Mouse (Mus musculus): ENCODE results near the gene Tti1. TPM values are rescaled to one million over a fixed set of nuclear protein-coding genes. Genes with fewer than 3 reads are reported as not detected.

The Tti1 gene
- total and polyA plus RNA-seq, 3 experiments = 17.3 to 25.3 (median 24.3) TPM

- peaks cover 5% of the 10 kb centered on the region; the same call in 1 of the 2 replicates for H3K27me3 ChIP-seq (ENCODE audit: control insufficient read depth, insufficient read depth, low read length)
- H3K36me3 ChIP-seq (ENCODE audit: control insufficient read depth, insufficient read depth, low read length) = no peaks in the 10 kb centered on the region
- TF ChIP-seq EP300 (IDR thresholded peaks at IDR 0.05; ENCODE audit: insufficient read depth, low read depth, low read length) (no peak), CTCF (IDR thresholded peaks at IDR 0.05) (peak; percentile 88)
- H3K4me1 ChIP-seq (ENCODE audit: control insufficient read depth, insufficient read depth, low read length) = 0 out of 2 replicates have a peak, but pooled peaks cover 2% of the 10 kb centered on the region
- intact Hi-C loops (cut with DNase I) = loop anchor here (10.0 kb wide), 2 partner anchors 189 to 309 kb away; no protein-coding TSS in a partner anchor
- no peaks in the 10 kb centered on the region for H3K79me2 ChIP-seq (replicated peaks; ENCODE audit: control insufficient read depth, insufficient read depth, low read length)
- WGBS = under 1% methylated on average over 47 of the region's 47 CpGs
- H3K4me3 ChIP-seq = peak overlapping the region; percentile 58
- DNase-seq = peak; percentile 80 to 84
- peak overlapping the region; percentile 59 for H3K9ac ChIP-seq (ENCODE audit: low read depth, low read length)
- no peak overlapping the region; the same call in 1 of the 2 replicates for H3K27ac ChIP-seq
These were observed 84.6 kb downstream of the Tti1 start for GRCm38 (mm10) chr2:157943514-157944155.

GRCm38 (mm10) chr2:157940586-157941185 lies 87.5 kb downstream of the Tti1 start:
- Histone ChIP-seq H3K4me1 (ENCODE audit: control insufficient read depth, insufficient read depth, low read length) (0 out of 2 replicates have a peak, but pooled peaks cover 2% of the 10 kb centered on the region), H3K27me3 (ENCODE audit: control insufficient read depth, insufficient read depth, low read length) (peaks cover 5% of the 10 kb centered on the region; the same call in 1 of the 2 replicates), H3K36me3 (ENCODE audit: control insufficient read depth, insufficient read depth, low read length) (no peaks in the 10 kb centered on the region), H3K79me2 (replicated peaks; ENCODE audit: control insufficient read depth, insufficient read depth, low read length) (no peaks in the 10 kb centered on the region), H3K9ac (ENCODE audit: low read depth, low read length) (no peak overlapping the region), H3K4me3 (no peak overlapping the region), H3K27ac (no peak overlapping the region)
- no peak for DNase-seq
- intact Hi-C loops (cut with DNase I) = loop anchor here (10.0 kb wide), 2 partner anchors 186 to 306 kb away; no protein-coding TSS in a partner anchor
- TF ChIP-seq EP300 (IDR thresholded peaks at IDR 0.05; ENCODE audit: insufficient read depth, low read depth, low read length) = no peak
- no peak for TF ChIP-seq POLR2A (IDR thresholded peaks at IDR 0.05; ENCODE audit: insufficient read depth, low read depth, low read length)
- TF ChIP-seq CTCF (IDR thresholded peaks at IDR 0.05) = no peak
- WGBS = 10% methylated on average over 18 of the region's 18 CpGs

- H3K27me3 ChIP-seq (ENCODE audit: control insufficient read depth, insufficient read depth, low read length) = peaks cover 5% of the 10 kb centered on the region; the same call in 1 of the 2 replicates
- no peaks in the 10 kb centered on the region for H3K4me1 ChIP-seq (ENCODE audit: control insufficient read depth, insufficient read depth, low read length)
- TF ChIP-seq CTCF (IDR thresholded peaks at IDR 0.05) = no peak
- TF ChIP-seq EP300 (IDR thresholded peaks at IDR 0.05; ENCODE audit: insufficient read depth, low read depth, low read length) = no peak
- TF ChIP-seq POLR2A (IDR thresholded peaks at IDR 0.05; ENCODE audit: insufficient read depth, low read depth, low read length) = no peak
- 73% methylated on average over 4 of the region's 4 CpGs for WGBS
- intact Hi-C loops (cut with DNase I) = no loop called here
- no peaks in the 10 kb centered on the region for H3K79me2 ChIP-seq (replicated peaks; ENCODE audit: control insufficient read depth, insufficient read depth, low read length)
- no peak overlapping the region for H3K4me3 ChIP-seq
- no peak overlapping the region for H3K9ac ChIP-seq (ENCODE audit: low read depth, low read length)
- H3K27ac ChIP-seq = no peak overlapping the region
- DNase-seq = no peak
- no peaks in the 10 kb centered on the region for H3K36me3 ChIP-seq (ENCODE audit: control insufficient read depth, insufficient read depth, low read length)
These were observed 91.6 kb downstream of the Tti1 start for GRCm38 (mm10) chr2:157936676-157937075.

GRCm38 (mm10) chr2:157935444-157936171 lies 92.6 kb downstream of the Tti1 start:
- Histone ChIP-seq H3K36me3 (ENCODE audit: control insufficient read depth, insufficient read depth, low read length) (no peaks in the 10 kb centered on the region), H3K79me2 (replicated peaks; ENCODE audit: control insufficient read depth, insufficient read depth, low read length) (no peaks in the 10 kb centered on the region), H3K4me1 (ENCODE audit: control insufficient read depth, insufficient read depth, low read length) (no peaks in the 10 kb centered on the region), H3K27me3 (ENCODE audit: control insufficient read depth, insufficient read depth, low read length) (peaks cover 2% of the 10 kb centered on the region; the same call in 1 of the 2 replicates), H3K4me3 (no peak overlapping the region), H3K9ac (ENCODE audit: low read depth, low read length) (no peak overlapping the region), H3K27ac (no peak overlapping the region)
- DNase-seq = no peak
- 40% methylated on average over 11 of the region's 11 CpGs for WGBS
- intact Hi-C loops (cut with DNase I) = no loop called here
- TF ChIP-seq CTCF (IDR thresholded peaks at IDR 0.05) (no peak), POLR2A (IDR thresholded peaks at IDR 0.05; ENCODE audit: insufficient read depth, low read depth, low read length) (no peak), EP300 (IDR thresholded peaks at IDR 0.05; ENCODE audit: insufficient read depth, low read depth, low read length) (no peak)

GRCm38 (mm10) chr2:157932655-157933054 lies 95.6 kb downstream of the Tti1 start:
- H3K36me3 ChIP-seq (ENCODE audit: control insufficient read depth, insufficient read depth, low read length) = no peaks in the 10 kb centered on the region
- DNase-seq = no peak
- no peak for TF ChIP-seq POLR2A (IDR thresholded peaks at IDR 0.05; ENCODE audit: insufficient read depth, low read depth, low read length)
- TF ChIP-seq CTCF (IDR thresholded peaks at IDR 0.05) = peak; percentile 32
- TF ChIP-seq EP300 (IDR thresholded peaks at IDR 0.05; ENCODE audit: insufficient read depth, low read depth, low read length) = no peak
- 59% methylated on average over 4 of the region's 4 CpGs for WGBS
- no peaks in the 10 kb centered on the region; the same call in 1 of the 2 replicates for H3K27me3 ChIP-seq (ENCODE audit: control insufficient read depth, insufficient read depth, low read length)
- intact Hi-C loops (cut with DNase I) = no loop called here
- no peak overlapping the region for H3K27ac ChIP-seq
- no peak overlapping the region for H3K4me3 ChIP-seq
- H3K79me2 ChIP-seq (replicated peaks; ENCODE audit: control insufficient read depth, insufficient read depth, low read length) = no peaks in the 10 kb centered on the region
- no peaks in the 10 kb centered on the region for H3K4me1 ChIP-seq (ENCODE audit: control insufficient read depth, insufficient read depth, low read length)
- H3K9ac ChIP-seq (ENCODE audit: low read depth, low read length) = no peak overlapping the region

Other genes starting within 250 kb of the Tti1 start
- not detected for gene Vstm2l, start 113.8 kb downstream of the Tti1 start, total RNA-seq (2021)
- gene Vstm2l, start 113.8 kb downstream of the Tti1 start, polyA plus RNA-seq (2012; rRNA removed) = 0.08 TPM in 1 of 2 replicates, not detected in the other
- 10 to 100 TPM; 32.9 to 33.5 TPM for gene Rprd1b, start 64 bp upstream of the Tti1 start, total RNA-seq (2021)
- gene Rprd1b, start 64 bp upstream of the Tti1 start, polyA plus RNA-seq (2012; rRNA removed) = 15.9 and 20.8 TPM in 2 replicates
- gene Tgm2, start 118.0 kb upstream of the Tti1 start, total RNA-seq (2021) = 100 to 1,000 TPM; 270 to 286 TPM
- gene Tgm2, start 118.0 kb upstream of the Tti1 start, polyA plus RNA-seq (2012; rRNA removed) = 155 and 205 TPM in 2 replicates
- 1 to 10 TPM; 4.6 to 6.7 TPM for gene D630003M21Rik, start 200.8 kb upstream of the Tti1 start, total RNA-seq (2021)
- gene D630003M21Rik, start 200.8 kb upstream of the Tti1 start, polyA plus RNA-seq (2012; rRNA removed) = 6.6 and 9.7 TPM in 2 replicates
- under 1 TPM in 1 of 2 experiments, not detected in 1; 0.13 TPM for gene Bpi, start 229.7 kb upstream of the Tti1 start, total RNA-seq (2021)
- not detected in 2 replicates for gene Bpi, start 229.7 kb upstream of the Tti1 start, polyA plus RNA-seq (2012; rRNA removed)

Measured in heart, adult 2 months (tissue).